Mouse (Mus musculus) naive thymus-derived CD4-positive, alpha-beta T cell, adult 2 months (primary cell): ENCODE data around the gene Ehd3.

ENCODE experiments used
- DNase-seq: peaks from one replicate; pipeline ENCODE4 v3.0.0-alpha.2; 2011; ENCODE audit warnings: low read depth

Gene Ehd3

DNA sequence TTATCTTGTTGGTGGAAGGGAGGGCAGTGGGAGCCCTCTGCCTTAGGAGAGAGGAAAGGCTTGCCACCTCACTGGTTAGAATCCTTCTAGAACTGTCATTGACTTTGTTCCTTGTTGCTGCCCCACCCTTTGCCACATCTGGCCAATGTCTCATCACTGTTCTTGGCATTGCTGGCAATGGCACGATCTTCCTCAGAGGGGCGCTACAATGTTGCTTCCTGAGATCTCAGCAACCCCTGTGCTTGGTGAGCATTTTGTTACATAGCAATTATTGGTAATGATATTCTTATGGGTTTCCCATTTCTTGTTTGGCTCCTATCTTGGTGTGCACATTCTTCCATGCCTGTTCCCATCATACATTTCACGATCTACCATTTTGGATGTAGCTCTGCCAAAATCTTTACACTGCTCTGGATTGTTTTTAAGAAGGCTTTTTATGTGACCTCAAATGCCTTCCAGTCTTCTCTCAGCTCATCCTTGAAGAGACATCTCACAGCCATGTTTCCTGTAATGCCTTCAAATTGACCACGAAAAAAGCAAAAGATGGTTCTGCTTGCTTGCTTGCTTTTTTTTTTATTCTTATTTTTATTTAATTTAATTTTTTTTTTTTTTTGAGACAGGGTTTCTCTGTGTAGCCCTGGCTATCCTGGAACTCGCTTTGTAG, at the start of gene Ehd3:
Gene Ehd3, plus strand, starts transcription at position 614 of the 664 bp plus-strand sequence.
- DNase-seq: peak; percentile 58

DNA sequence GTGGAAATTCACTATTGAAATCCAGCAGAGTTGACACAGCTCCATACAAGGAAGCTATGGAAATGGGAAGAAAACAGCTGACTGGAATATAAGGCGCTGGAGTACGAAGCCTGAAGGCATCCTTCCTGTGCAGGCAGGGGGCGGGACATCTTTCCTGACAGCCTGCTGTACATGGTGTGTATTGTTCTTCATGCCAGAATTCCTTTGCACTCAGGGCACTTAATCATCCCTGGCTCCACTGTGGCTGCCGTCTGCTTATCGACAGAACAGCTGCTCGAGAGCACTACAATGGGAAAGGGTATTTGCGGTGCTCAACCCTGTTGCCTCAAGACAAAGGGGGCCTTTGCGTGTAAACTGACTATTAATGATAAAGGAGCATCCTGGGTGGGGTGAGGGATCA, 33.0 kb upstream of the Ehd3 start:
- no peak for DNase-seq

DNA sequence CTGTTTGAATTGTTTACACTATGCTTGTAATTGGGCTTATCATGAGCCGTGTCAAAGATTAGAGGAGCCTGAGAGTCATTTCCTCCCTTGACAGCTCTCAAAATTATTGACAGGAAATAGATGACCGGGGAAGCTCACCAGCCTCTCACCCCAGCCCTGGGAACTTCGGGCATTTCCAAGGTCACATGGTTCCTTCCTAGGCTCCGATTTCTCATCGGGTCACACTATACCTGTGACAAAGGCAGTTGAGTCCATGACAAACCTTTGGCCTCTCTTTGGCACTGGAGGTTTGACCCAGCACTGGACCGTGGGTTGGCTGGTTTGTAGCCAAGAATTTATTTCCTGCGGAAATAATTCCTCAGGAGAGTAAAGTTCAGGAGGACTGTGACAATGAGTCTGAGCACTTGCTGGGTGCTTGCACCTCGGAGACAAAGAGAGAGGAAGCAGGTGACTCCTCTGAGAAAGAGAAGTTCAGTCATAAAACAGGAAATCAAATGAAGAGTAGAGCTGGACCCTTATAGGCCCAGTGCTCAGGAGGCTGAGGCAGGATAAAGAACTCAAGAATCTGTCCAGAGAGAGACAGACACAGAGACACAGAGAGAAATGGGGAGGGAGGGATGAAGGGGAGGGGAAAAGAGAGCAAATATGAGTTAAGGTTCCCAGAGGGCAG, 17.2 kb upstream of the Ehd3 start:
- DNase-seq: peak; percentile 25

DNA sequence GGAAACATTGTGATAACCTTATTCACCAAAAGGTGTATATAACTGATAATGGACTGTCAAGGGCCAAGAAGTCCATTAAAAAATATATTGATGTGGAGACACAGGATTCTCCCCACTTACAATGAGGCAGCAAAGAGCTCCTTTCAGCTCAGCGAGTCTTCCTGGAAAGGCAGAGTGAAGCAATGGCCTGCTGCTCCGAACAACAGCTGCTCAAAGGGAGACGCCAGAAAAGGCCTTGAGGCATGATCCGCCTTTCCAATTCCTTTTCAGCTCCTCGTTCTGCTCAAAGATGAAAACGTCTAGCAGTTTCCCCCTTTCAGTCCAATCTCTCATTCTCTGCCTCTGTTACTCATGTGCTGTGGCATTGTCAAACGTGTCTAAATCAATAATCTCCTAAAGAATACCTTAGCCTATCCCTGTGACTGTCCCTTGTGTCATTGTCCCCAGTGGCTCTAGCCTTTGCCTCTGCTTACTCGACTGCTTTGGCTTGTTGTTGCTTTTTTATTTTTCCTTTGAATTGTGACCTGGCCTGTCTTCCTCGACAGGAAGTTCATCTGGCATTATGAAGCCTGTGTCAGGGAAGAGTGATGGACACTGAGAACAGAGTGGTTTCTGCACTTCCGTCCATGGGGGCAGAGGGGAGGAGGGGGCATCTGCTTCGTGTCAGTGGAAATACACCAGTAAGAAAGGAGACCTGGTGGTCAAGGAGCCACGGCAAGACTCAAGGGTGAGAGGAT, 13.5 kb upstream of the Ehd3 start:
- DNase-seq: no peak

DNA sequence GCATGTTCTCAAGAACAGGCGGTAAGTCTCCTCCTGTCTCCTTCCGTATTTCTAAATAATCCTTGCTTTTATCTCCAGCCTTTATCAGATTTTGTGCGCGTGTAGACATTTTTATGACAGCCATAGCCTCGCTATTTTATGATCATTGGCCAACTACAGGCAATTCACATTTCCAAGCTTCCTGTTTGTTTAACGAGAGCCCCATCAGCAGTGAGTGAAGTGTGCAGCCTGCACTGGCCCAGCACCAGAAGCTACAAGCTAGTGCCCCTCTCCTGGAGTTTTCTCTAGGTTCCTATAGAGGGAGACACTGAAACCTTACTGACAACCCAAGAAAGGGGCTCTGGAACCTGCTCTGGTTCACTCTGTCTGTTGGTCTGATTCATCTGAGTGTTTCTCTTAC, 7.1 kb upstream of the Ehd3 start:
- DNase-seq: peak; percentile 24

DNA sequence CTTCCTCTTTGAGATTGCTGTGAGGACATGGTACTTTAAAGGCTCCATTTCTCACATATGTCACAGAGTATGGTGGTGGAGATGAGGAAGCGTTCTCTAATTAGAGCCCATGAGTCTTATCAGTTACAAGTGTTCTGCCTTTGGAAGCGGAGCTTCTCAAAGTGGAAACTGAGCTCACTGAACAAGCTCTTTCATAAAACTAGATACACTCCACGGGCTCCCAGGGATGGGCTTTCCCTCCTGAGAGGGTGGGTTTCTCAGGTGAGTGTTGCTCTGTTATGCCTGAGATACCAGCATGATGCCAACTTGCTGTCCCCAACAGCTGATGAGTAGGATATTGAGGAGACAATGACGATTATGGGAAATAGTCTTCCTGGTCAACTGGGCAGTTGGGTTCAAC, 6.2 kb upstream of the Ehd3 start:
- DNase-seq: no peak

DNA sequence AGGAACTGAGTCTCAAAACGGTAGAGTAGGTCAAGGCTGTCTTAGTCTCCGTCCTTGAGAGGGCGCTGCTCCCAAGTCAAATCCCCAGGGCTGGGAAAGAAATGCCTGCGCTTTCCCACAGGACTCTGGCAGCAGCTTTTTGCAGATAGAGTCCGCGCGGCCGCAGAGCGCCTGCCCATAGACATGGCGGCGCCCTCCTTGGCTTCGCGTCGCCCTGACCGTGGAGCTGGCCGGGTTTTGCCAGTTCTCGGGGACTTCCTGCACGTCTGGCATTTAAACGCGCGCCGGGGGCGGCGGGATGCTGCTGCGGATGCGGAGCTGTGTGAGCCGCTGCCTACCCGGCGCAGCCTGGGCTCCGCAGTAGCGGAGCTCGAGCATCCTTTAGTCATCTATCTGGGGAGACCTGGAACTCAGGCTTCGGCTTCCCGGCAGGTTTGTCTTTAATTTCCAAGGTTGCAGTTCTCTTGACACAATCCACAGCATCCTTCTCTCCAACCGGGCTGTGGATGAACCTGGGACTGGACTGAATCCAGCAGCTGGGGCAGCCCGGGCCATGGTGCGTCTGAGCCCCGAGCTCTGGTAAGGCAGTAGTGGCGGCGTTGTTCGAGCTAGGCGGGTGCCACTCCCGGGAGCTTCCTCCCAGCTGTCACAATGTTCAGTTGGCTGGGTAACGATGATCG, 798 bp downstream of the Ehd3 start:
- peak; percentile 91 for DNase-seq

DNA sequence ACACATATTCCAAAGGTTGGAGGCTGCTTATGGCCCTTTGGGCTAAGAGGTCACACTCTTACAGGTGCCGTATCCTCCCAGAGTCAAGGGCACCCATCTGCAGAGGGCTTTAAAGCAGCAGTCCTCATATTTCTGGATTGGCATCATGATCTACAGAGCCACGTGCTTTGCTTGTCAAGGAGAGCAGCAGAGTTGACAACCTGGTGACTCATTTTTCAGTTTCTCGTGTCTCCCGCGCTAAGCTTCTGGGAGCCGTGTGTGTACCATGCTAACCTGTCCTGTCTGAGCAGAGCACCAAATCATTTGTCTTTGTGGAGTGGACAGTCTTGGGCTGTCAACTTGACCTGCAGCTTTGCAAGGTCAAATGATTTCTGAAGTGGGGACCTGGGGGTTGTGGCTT, 2.4 kb downstream of the Ehd3 start:
- no peak for DNase-seq

DNA sequence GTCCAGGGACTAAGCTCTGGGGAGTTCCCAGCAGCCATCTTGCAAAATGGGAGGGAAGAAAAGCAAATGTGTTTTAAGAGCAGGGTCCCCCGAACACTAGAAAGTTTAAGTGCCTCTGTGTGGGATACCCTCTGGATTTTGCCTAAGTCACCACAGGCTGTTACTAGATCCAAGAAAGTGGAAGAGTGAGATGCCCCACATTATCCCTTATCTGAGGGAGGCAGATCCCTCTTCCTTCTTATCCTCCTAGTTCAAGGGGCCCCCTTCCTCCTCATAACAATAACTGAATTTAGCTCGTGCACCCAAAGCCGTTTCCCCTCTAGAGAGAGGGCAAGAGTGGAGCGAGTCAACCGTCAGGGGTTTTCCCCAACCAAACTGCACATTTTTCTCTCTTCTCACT, 3.3 kb downstream of the Ehd3 start:
- no peak for DNase-seq

DNA sequence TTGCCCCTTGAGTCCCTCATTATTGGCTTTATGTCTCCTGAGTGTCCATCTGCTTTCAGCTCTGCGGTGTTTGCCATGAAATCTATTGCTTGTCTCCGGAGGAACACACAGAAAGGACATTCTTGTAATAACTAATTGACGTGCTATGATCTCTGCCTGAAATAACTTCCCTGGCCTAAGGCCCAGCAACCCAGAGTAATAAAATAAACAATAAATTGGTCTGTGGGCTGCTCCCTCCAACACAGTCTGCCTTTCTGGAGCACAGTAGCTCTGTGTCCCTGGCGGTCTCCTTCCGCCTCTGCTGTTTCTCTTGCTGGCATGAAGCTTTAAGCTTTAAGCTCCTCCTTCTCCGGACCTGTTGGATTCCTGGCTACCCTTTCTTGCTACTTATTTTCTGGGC, 4.5 kb downstream of the Ehd3 start:
- no peak for DNase-seq

DNA sequence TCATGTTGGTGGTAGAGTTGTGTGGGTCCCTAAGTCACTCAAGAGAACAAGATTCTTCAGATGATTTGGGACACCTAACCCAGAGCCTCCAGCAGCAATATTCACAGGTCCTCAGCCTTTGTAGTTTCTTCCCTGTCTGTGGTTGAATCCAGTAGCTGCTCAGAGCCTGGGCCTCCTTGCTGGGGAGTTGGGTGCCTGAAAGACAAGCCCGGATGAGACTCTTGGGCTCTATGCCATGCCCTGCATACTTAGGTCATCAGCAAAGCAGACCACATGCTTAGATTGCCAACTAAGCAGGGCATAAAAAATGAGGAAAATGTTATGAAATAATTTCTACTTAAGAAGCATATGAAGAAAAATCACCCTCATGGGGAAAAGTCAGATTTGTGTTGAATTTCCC, 6.9 kb downstream of the Ehd3 start:
- no peak for DNase-seq

DNA sequence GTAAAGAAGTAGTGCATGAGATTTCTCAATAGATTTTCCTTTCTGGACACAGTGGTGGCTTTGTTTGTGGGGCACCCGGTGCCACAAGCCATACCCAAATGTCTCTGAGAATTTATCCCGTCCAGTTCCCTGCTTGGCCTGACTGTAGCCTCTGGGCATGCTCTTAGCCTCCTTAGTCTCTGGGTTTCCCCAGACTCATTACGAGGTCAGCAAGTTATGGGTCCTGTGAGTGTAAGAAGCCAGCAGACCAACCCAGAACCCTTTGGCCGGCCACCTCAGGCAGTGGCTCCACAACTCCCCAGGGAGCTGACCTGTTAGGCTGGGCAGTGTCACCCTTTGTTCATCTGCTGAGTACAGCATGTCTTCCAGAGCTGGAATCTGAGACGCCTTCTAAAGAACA, 7.6 kb downstream of the Ehd3 start:
- no peak for DNase-seq

DNA sequence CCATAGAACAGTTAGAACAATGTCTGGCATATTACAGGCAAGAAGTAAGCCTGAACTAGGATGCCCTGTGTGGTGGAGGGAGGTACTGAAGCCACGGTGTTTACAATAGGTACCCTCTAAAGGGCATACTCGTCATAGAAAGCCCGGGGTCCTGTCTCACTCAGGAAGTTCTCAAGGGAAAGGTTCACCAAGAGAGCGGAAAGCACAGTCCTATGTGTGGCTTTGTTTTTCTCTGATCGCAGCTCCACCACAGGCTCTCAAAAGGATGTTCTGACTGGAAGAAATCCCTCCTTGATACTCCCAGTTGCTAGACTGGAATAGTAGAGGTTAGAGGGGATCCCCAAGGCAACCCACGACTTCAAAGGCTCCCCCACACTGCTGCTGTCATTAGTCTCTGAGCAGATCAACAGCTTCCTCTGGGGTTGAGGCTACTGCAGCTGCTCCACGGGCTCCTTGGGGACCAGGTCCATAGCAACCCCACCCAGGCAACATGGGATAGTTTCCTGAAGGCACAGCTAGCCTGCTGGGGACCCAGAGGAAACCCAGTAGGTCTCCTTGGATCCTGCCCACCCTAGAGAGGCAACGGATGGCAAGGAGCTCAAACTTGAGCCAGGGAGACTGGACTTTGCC, 9.2 kb downstream of the Ehd3 start:
- peak; percentile 68 for DNase-seq

DNA sequence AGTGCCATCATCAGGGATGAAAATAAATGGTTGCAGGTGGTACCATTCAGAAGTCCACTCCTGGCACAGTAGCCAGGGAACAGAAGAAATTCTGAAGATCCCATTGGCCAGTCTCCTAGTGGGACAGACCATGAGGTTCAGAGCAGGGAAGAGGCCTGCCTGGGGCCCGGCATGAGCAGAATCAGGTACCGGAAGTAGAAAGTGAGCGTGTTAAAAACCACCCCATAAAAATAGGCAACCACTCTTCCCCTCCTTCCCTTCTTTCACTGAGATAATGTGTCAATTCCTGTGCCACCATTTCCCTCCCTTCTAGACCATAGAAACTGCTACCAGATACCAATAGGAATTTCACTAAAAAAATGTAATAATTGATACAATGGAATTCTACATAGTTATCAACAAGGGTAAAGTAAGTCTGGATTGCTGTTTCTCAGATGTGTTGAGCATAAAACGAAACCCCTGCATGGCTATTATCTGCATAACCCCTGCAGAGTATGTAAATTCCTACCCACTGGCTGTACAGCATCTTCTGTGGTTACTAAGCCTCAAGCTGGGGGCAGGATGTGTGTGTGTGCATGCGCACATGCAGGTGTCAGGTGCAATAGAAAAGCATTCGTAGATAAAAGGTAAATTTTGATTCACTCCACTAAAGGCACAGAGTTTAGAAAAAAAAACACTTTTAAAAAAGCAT, 10.7 kb downstream of the Ehd3 start:
- peak; percentile 85 for DNase-seq

DNA sequence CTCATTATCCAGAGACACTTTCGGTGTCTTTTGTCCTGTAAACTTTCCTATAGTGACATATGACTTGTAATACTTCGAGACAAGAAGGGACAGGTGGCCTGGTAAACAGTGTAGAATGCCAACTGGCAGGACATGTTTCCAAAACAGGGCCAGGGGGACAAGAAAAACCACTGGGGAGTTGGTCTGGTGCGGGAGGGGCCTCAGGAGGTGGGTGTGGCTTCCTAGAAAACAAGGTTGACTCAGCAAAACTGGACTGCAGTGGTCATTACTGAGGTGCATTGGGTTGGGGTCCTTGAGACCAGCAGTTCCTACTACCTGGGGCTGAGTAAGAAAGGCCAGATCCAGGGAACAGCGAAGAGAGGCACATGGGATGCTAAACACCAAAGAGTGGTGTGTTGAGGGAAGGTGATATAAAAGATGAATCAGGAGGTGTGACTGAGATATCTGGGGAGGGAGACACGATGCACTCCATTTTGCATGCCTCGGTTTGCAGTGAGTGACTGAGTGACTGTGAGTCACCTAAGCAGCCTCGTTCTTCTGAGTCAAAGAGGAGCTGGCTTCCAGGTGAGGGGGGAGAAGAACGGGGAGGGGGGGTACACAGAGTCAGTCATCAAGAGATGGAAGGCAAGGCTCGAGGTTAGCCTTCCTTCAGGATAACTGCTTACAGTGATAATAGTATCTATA, 13.9 kb downstream of the Ehd3 start:
- DNase-seq: no peak

DNA sequence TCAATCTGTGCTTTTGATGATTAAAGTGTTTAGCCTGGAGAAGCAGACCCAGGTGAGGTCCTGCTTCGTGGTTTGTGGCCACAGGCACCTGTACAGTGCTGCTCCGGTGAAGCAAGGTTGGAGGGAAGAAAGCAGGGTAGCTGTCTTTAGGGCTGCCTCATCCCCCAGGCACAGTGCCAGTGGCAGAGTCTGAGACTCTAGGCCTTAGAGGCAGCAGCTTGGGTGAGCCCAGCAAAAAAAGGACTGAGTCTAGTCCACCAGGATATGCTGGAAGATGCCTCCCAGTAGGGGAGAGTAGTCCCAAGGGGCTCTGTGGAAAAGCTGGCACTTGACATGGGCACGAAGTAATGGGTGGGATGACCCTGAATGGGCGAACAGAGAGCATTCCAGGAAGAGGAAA, 15.0 kb downstream of the Ehd3 start:
- peak; percentile 45 for DNase-seq

DNA sequence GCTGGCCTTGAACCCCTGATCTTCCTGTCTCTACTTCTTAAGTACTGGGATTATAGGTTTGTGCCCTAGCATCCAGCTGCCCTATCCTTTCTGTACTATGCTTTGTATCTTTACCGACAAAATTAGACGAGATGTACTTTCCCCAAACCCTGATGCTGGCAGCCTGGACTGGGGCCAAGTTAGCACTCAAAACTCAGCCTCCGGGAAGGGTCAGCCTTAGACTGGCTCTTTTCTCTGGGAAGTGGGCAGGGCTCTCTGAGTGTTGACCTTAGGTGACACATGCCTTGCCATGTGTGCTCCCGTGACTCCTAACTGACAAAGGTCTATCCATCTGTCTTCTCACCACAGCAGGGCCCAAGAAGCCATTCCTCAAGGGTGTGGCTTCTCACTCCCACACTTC, 16.8 kb downstream of the Ehd3 start:
- no peak for DNase-seq

DNA sequence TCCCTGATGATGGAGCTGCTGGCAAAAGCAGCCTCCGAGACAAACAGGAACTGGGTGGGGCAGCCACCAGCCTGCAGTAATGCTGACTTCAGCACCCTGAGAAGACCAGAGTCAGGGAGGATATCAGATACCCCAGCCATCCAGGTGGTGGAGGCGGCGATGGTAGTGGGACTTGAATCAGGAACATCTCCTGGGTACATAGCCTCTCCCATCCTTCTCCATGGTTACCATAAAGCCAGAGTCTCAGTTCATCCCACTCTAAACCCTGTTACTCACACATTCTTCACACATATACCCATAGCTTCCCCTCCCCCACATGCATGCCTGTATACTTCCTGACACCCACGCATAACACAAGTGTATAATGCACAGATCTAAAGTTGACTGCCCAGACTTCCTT, 18.3 kb downstream of the Ehd3 start:
- peak; percentile 83 for DNase-seq

DNA sequence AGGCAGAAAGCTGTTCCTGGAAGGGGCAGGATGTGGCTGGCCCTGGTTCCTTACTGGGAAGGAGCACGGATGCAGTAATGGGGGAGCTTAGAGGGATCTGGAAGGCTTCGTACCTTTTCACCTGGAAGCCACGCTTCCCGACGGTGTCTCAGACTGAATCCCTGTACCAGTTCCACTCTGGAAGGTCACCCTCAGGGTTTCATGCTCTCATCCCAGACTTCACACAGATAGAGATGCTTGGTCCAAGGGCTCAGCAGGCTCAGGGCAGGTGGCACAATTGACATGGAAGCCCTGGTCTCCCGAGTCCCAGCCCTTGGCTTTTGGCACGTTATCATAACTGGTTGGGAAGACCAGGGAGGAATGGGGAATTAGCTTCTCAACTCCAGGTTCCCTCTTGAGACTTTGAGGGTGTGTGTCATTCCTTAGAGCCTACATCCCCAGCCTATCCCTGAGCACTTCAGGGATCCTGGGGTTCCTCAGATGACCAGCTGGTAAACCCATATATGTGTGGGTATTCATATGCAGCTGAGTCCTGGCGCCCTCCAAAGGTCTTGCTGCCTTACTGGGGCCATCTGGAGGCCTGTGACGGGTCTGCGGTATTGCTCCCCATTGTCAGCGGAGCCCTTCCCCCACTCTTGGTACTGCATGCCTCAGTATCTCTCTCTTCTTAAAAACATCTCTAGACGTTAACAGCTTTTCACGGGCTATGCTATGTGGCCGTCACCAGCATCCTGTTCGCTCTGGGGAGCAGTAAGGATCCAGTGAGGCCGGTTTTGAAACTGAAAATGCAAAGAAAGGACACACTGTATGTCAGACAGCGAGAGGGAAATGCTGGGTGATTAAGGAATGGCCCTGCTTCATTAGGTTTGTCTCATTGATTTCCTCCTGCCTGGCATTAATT, 19.4 kb downstream of the Ehd3 start:
- peak; percentile 58 for DNase-seq

DNA sequence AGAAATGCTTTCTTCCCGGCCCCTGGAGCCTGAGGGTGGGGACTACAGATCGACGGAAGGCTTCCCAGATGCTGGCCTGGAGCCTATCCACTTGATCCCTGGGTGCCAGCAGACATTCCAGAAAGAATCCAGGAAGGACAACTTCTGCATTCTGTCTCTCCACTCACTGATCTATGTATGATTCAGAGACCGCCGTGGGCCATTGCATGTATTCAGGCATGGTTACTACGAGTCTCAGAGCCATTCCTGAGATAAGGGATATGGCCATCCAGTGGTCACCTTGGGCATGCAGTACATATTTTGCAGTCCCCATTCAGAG, 20.0 kb downstream of the Ehd3 start:
- no peak for DNase-seq
